In genomic region chr10:66871673-66872072, GRCm38 (mm10) we compare ENCODE assay signal across 21 mouse cellular contexts.
"Had no signal": no experiment of that assay in that cellular context is flagged by ENCODE, and none has a peak within 500 bp of the region (broad histone marks: within the 10 kb centered on the region; RNA-seq: fewer than 3 reads in every experiment).

No protein-coding gene starts in this region.

- H3K4me3 ChIP-seq: layer of hippocampus, adult 2 months; limb, embryonic 10.5 days; limb, embryonic 13.5 days; liver, embryonic 12.5 days; liver, embryonic 15.5 days; megakaryocyte, embryonic 14.5 days; midbrain, embryonic 10.5 days; midbrain, embryonic 13.5 days had no signal

- H3K27ac ChIP-seq: kidney, postnatal 0 days; layer of hippocampus, adult 2 months; limb, embryonic 10.5 days; limb, embryonic 13.5 days; liver, embryonic 12.5 days; liver, embryonic 15.5 days; midbrain, embryonic 10.5 days; midbrain, embryonic 13.5 days; stomach, postnatal 0 days had no signal

- H3K4me1 ChIP-seq: limb, embryonic 13.5 days; liver, embryonic 12.5 days; liver, embryonic 15.5 days; midbrain, embryonic 10.5 days; midbrain, embryonic 13.5 days had no signal

- H3K36me3 ChIP-seq: limb, embryonic 10.5 days; limb, embryonic 13.5 days; liver, embryonic 12.5 days; liver, embryonic 15.5 days; midbrain, embryonic 10.5 days; midbrain, embryonic 13.5 days had no signal

- ATAC-seq: liver, embryonic 12.5 days; midbrain, embryonic 13.5 days; midbrain, embryonic 16.5 days had no signal

- H3K9ac ChIP-seq: limb, embryonic 13.5 days; liver, embryonic 12.5 days; liver, embryonic 15.5 days; midbrain, embryonic 13.5 days had no signal

- H3K9me3 ChIP-seq: limb, embryonic 10.5 days; limb, embryonic 13.5 days; liver, embryonic 12.5 days; liver, embryonic 15.5 days; midbrain, embryonic 10.5 days; midbrain, embryonic 13.5 days had no signal

- DNase-seq: kidney, postnatal 25 days; layer of hippocampus, adult 9-11 months; liver; lung, adult 18-20 months; right cerebral cortex, adult 18-20 months; right cerebral cortex, postnatal 14 days; right cerebral cortex, postnatal 4 days; thymus, adult 2 months; thymus, postnatal 14 days; thymus, postnatal 4 days had no signal

- H3K27me3 ChIP-seq: limb, embryonic 13.5 days; liver, embryonic 12.5 days; liver, embryonic 15.5 days; midbrain, embryonic 13.5 days had no signal

- H3K4me2 ChIP-seq: limb, embryonic 13.5 days; liver, embryonic 12.5 days; liver, embryonic 15.5 days; midbrain, embryonic 13.5 days had no signal
